Mouse (Mus musculus) cerebellum, adult (tissue): ENCODE data around the gene Gm20532.

Experiments
- ATAC-seq: cut with Nextera tagmentation; 2 replicates; pipeline ENCODE4 v1.9.2; 2017; ENCODE audit warnings: mild to moderate bottlenecking, moderate library complexity, mixed read lengths; ENCODE audit not compliant: insufficient number of reproducible peaks, low FRiP score, low TSS enrichment

The Gm20532 gene

GRCm38 (mm10) chr2:26573396-26573795, 13.0 kb upstream of the Gm20532 start:
- no peak for ATAC-seq

- no peak for ATAC-seq
Observed at GRCm38 (mm10) chr2:26573807-26574206, 12.6 kb upstream of the Gm20532 start.

GRCm38 (mm10) chr2:26574862-26575261, 11.6 kb upstream of the Gm20532 start:
- no peak for ATAC-seq

- no peak for ATAC-seq
Observed at GRCm38 (mm10) chr2:26575378-26575777, 11.1 kb upstream of the Gm20532 start.

GRCm38 (mm10) chr2:26575865-26576264, 10.6 kb upstream of the Gm20532 start:
- ATAC-seq: no peak

GRCm38 (mm10) chr2:26576462-26576861, 10.0 kb upstream of the Gm20532 start:
- ATAC-seq: no peak

GRCm38 (mm10) chr2:26578369-26578768, 8.1 kb upstream of the Gm20532 start:
- no peak for ATAC-seq

GRCm38 (mm10) chr2:26579714-26580113, 6.7 kb upstream of the Gm20532 start, which contains the start of gene Egfl7:
Egfl7 (plus strand) TSS chr2:26580014.
- no peak for ATAC-seq

- ATAC-seq: no peak
Observed at GRCm38 (mm10) chr2:26580751-26581150, 5.7 kb upstream of the Gm20532 start.

- no peak for ATAC-seq
Observed at GRCm38 (mm10) chr2:26582203-26582602, 4.2 kb upstream of the Gm20532 start.

GRCm38 (mm10) chr2:26582741-26583140, 3.7 kb upstream of the Gm20532 start:
- no peak for ATAC-seq

- no peak for ATAC-seq
Observed at GRCm38 (mm10) chr2:26583640-26584039, 2.8 kb upstream of the Gm20532 start.

- no peak for ATAC-seq
Observed at GRCm38 (mm10) chr2:26585713-26586112, 726 bp upstream of the Gm20532 start.

- 0 out of 2 replicates have a peak, but pooled peaks have one; percentile 9 for ATAC-seq
Observed at GRCm38 (mm10) chr2:26587044-26587405, 586 bp downstream of the Gm20532 start.

GRCm38 (mm10) chr2:26588573-26588972, 2.1 kb downstream of the Gm20532 start:
- no peak for ATAC-seq

GRCm38 (mm10) chr2:26589284-26589683, 2.8 kb downstream of the Gm20532 start:
- ATAC-seq: no peak

GRCm38 (mm10) chr2:26590282-26590681, 3.8 kb downstream of the Gm20532 start:
- ATAC-seq: no peak

- ATAC-seq: no peak
Observed at GRCm38 (mm10) chr2:26590962-26591361, 4.5 kb downstream of the Gm20532 start.

GRCm38 (mm10) chr2:26591416-26591815, 5.0 kb downstream of the Gm20532 start:
- no peak for ATAC-seq

GRCm38 (mm10) chr2:26593211-26594021, 7.0 kb downstream of the Gm20532 start:
- no peak for ATAC-seq

GRCm38 (mm10) chr2:26594022-26594346, 7.5 kb downstream of the Gm20532 start:
- no peak for ATAC-seq

- no peak for ATAC-seq
Observed at GRCm38 (mm10) chr2:26594461-26594933, 8.1 kb downstream of the Gm20532 start.
